Mouse (Mus musculus): Measurements from ENCODE around the gene Haus3. TPM values are rescaled to one million over a fixed set of nuclear protein-coding genes. Genes with fewer than 3 reads are reported as not detected.

The Haus3 gene
- 10 to 100 TPM; 72.8 to 76.0 TPM for polyA plus RNA-seq (2017; shearing (Covaris generic))

DNA sequence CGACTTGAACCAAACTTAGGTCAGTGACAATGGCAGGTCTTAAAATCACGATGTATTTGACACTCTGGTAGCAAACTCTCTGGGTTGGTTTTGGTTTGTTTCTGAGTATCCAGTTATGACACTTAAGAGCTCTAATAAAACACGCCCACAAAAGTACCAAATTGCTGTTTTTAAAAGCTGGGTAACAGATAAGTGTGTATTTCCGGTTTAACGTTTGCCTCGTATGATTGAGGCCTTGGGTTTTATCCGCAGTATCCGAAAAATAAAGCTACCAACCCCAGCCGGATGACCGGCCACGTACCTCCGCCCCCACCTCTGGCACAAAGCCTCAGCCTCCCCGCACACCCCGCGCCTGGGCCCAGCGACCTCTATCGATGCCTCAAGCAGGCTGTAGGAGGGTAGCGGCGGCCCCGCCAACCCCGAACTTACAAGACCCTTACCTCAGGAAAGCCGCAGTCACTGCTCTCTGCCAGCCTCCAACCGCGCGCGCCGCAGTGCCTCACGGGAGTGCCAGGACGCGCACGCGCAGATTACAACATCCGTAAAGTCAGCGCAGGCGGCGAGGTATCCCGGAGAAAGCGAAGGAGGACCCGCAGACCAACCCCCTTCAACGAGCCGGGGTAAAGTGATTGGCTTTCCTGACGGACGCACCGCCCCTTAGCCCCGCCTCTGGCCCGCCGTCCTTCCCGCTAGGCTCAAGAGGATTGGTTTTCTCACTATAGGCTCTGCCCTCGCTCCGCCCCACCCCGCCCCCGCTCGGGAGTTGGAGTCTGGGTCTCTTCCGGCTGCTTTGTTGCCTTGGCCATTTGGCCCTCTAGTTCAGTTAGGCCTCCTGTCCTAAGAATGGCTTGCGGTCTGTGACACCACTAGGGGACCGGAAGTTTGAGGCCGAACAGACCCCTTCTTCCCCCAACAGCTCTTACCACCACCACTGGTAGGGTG is at the start of gene Haus3, which contains the start of gene Poln:
Gene Haus3 (minus strand): TSS at position 578 of the 942 bp plus-strand sequence.
Gene Poln (minus strand): TSS at position 499 of the 942 bp plus-strand sequence.

DNA sequence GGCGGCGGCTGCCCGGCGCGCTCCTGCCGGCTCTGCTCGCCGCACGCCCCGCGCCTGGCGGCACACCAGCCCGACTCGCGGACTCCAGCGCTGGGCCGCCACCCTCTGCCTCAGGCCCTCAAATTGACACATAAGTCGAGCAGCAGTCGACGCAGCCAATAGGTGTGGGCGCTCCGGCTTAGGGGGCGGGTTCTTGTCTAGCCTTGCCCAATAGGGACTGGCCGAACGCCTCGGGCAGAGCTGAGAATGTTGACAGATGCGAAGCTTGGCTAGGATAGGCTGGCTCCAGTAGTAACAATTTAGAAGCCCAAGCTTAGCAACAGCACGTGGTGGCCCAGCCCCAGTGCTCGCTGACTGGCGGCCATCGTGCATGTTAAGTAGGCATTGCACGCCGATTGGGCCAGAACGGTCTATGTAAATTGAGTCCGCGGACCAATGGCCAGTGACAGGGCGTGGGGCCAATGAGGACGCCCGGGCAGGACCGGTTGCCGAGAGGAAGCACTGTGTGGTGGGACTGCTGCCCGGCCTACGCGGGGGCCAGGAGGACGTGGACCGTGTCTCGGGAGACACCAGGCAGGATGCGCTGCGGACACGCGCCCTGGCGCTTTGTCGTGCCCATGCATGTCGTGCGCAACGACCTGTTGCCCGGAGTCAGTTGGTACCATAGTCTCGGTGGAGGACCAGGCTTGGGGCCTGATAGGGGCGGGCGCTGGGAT is 18.4 kb upstream of the Haus3 start, which contains the start of gene Mxd4:
Gene Mxd4 (minus strand): TSS at position 120 of the 716 bp plus-strand sequence.

Other genes with a start within 250 kb of the Haus3 start
- gene Nelfa, start 233.1 kb downstream of the Haus3 start, polyA plus RNA-seq (2017; shearing (Covaris generic)): 10 to 100 TPM; 45.7 to 51.7 TPM
- gene Gm1673, start 186.1 kb downstream of the Haus3 start, polyA plus RNA-seq (2017; shearing (Covaris generic)): not detected
- gene Nat8l, start 173.5 kb downstream of the Haus3 start, polyA plus RNA-seq (2017; shearing (Covaris generic)): under 1 TPM in 1 of 2 experiments, not detected in 1; 0.28 TPM
- 1 to 10 TPM; 1.2 to 2.5 TPM for gene Poln, start 79 bp downstream of the Haus3 start, polyA plus RNA-seq (2017; shearing (Covaris generic))
- gene Mxd4, start 18.2 kb upstream of the Haus3 start, polyA plus RNA-seq (2017; shearing (Covaris generic)): 10 to 100 TPM; 57.2 to 84.6 TPM
- gene Zfyve28, start 118.9 kb upstream of the Haus3 start, polyA plus RNA-seq (2017; shearing (Covaris generic)): 1 to 10 TPM; 2.4 to 2.9 TPM
- gene Cfap99, start 119.1 kb upstream of the Haus3 start, polyA plus RNA-seq (2017; shearing (Covaris generic)): under 1 TPM in 1 of 2 experiments, not detected in 1; 0.31 TPM
- gene Rnf4, start 166.8 kb upstream of the Haus3 start, polyA plus RNA-seq (2017; shearing (Covaris generic)): 100 to 1,000 TPM; 139 to 179 TPM
- 10 to 100 TPM; 15.3 to 19.3 TPM for gene Fam193a, start 200.4 kb upstream of the Haus3 start, polyA plus RNA-seq (2017; shearing (Covaris generic))

All from inflammation-experienced regulatory T-cells (primary cell).